Mouse (Mus musculus): ENCODE data around the gene Gm7137. TPM values are rescaled to one million over a fixed set of nuclear protein-coding genes. Genes with fewer than 3 reads are reported as not detected.

Gm7137 gene
- polyA plus RNA-seq (2012; rRNA removed): not detected in 2 replicates

DNA sequence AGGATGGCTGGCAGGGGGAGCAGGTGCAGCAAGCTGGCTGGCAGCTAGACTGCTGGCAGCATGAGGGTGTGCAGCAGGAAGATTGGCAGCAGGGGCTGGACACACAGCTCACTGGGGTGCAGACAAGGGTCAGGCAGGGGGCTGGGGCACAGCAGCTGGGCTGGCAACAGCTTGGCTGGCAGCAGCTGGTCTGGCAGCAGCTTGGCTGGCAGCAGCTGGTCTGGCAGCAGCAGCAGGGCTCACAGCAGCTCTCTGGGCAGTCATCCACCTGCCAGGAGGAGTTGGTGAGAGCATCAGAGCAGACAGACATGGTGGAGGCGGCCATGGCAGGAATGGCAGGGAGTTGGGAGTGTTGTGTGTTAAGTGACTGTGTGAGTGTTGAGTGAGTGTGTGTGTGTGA lies at the start of gene Gm7137:
Gene Gm7137 (minus strand): TSS at position 325 of the 400 bp plus-strand sequence.

GRCm38 (mm10) chr10:77835647-77836046 lies 47.6 kb upstream of the Gm7137 start, which contains the start of gene Krtap10-10:
TSS of gene Krtap10-10 (plus strand) at chr10:77835947.

GRCm38 (mm10) chr10:77826951-77827350 lies 39.0 kb upstream of the Gm7137 start, which contains the start of gene Krtap10-4:
TSS of gene Krtap10-4 (minus strand) at chr10:77827095.

GRCm38 (mm10) chr10:77814382-77814781 lies 26.4 kb upstream of the Gm7137 start, which contains the start of gene Gm2696:
TSS of gene Gm2696 (plus strand) at chr10:77814682.

DNA sequence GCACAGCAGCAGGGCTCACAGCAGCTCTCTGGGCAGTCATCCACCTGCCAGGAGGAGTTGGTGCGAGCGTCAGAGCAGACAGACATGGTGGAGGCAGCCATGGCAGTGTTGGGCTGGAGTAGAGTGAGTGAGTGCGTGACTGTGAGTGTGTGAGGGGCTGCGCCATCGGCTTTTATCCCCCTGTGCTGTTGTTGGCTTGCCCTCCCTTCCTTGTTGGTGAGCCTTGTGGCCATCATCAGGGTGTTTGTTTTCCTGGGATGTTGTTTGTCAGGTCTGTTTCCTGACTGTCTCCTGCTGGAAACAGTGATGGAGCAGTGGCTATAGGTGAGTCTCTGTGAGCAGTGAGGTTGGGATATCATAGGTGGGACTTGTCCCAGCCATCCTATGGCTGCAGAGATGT lies 23.7 kb upstream of the Gm7137 start, which contains the start of gene Gm9507:
Gene Gm9507 (minus strand): TSS at position 101 of the 400 bp plus-strand sequence.

DNA sequence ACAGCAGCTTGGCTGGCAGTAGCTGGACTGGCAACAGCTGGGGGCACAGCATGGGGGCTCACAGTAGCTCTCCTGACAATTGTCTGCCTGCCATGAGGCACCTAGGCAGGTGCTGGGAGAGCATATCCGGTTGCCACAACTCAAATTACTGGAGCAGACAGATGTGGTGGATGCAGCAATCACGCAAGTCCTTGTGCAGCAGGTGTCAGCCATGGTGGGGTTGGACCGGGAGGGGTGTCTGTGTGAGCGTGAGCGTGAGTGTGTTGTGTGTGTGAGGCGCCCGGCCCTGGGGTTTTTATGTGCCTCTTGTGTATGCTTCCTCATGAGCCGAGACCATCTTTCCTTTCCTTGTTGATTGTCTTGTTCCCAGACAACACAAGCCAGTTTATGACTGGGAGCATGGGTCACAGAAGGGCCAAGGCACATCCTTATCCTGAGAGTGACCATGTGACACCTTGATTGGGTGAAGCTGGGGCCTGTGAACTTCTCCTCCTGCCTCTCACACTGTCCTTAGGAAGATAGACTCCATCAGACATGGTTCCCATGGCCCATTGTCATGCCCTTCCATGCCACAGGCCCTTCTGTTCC lies 11.0 kb upstream of the Gm7137 start, which contains the start of gene Gm19668:
Gene Gm19668 (minus strand): TSS at position 213 of the 588 bp plus-strand sequence.

GRCm38 (mm10) chr10:77794976-77795375 lies 7.0 kb upstream of the Gm7137 start, which contains the start of gene Gm9639:
TSS of gene Gm9639 (minus strand) at chr10:77795076.

GRCm38 (mm10) chr10:77782442-77782841 lies 5.6 kb downstream of the Gm7137 start, which contains the start of gene Gm3250:
TSS of gene Gm3250 (minus strand) at chr10:77782542.

GRCm38 (mm10) chr10:77776844-77777243 lies 11.2 kb downstream of the Gm7137 start, which contains the start of gene Gm7138:
TSS of gene Gm7138 (minus strand) at chr10:77776944.

GRCm38 (mm10) chr10:77771225-77771624 lies 16.8 kb downstream of the Gm7137 start, which contains the start of gene Gm3238:
TSS of gene Gm3238 (minus strand) at chr10:77771325.

GRCm38 (mm10) chr10:77759582-77759981 lies 28.4 kb downstream of the Gm7137 start, which contains the start of gene Gm3233:
TSS of gene Gm3233 (minus strand) at chr10:77759682.

GRCm38 (mm10) chr10:77751254-77751653 lies 36.7 kb downstream of the Gm7137 start, which contains the start of gene Gm9736:
TSS of gene Gm9736 (minus strand) at chr10:77751354.

DNA sequence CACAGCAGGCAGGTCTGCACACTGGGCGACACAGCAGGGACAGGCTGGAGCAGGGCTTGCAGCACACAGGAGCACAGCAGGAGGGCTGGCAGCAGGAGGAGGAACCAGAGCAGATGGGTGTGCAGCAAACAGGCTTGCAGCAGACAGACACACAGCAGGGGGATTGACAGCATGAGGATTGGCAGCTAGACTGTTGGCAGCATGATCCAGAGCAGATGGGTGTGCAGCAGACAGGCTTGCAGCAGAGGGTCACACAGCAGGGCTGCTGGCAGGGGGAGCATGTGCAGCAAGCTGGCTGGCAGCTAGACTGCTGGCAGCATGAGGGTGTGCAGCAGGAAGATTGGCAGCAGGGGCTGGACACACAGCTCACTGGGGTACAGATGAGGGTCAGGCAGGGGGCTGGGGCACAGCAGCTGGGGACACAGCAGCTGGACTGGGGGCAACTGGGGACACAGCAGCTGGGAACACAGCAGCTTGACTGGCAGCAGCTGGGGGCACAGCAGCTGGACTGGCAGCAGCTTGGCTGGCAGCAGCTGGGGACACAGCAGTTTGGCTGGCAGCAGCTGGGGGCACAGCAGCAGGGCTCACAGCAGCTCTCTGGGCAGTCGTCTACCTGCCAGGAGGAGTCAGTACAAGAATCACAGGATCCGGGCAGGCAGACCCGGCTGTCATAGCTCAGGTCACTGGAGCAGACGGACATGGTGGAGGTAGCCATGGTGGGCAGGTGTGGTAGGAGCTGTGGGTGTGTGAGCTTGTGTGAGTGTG lies 45.9 kb downstream of the Gm7137 start, which contains the start of gene Gm18596:
Gene Gm18596 (minus strand): TSS at position 715 of the 765 bp plus-strand sequence.

Other genes with a start within 250 kb of the Gm7137 start
- gene Pttg1ip, start 206.5 kb downstream of the Gm7137 start, polyA plus RNA-seq (2012; rRNA removed): 68.2 and 79.0 TPM in 2 replicates
- gene Sumo3, start 182.1 kb downstream of the Gm7137 start, polyA plus RNA-seq (2012; rRNA removed): 396 and 401 TPM in 2 replicates
- gene Gm49325, start 182.0 kb downstream of the Gm7137 start, polyA plus RNA-seq (2012; rRNA removed): 97.1 and 120 TPM in 2 replicates
- gene Ube2g2, start 165.9 kb downstream of the Gm7137 start, polyA plus RNA-seq (2012; rRNA removed): 63.3 and 68.8 TPM in 2 replicates
- 0.48 and 1.0 TPM in 2 replicates for gene Tspear, start 101.6 kb downstream of the Gm7137 start, polyA plus RNA-seq (2012; rRNA removed)
- not detected in 2 replicates for gene Gm19402, start 97.4 kb downstream of the Gm7137 start, polyA plus RNA-seq (2012; rRNA removed)
- gene Gm9508, start 91.0 kb downstream of the Gm7137 start, polyA plus RNA-seq (2012; rRNA removed): not detected in 2 replicates
- not detected in 2 replicates for gene Gm10272, start 81.6 kb downstream of the Gm7137 start, polyA plus RNA-seq (2012; rRNA removed)
- gene Gm10024, start 76.7 kb downstream of the Gm7137 start, polyA plus RNA-seq (2012; rRNA removed): not detected in 2 replicates
- gene Gm10142, start 72.4 kb downstream of the Gm7137 start, polyA plus RNA-seq (2012; rRNA removed): not detected in 2 replicates
- not detected in 2 replicates for gene Krtap12-1, start 67.6 kb downstream of the Gm7137 start, polyA plus RNA-seq (2012; rRNA removed)
- not detected in 2 replicates for gene Gm10100, start 61.7 kb downstream of the Gm7137 start, polyA plus RNA-seq (2012; rRNA removed)
- gene Gm18596, start 45.6 kb downstream of the Gm7137 start, polyA plus RNA-seq (2012; rRNA removed): not detected in 2 replicates
- gene Gm9736, start 36.8 kb downstream of the Gm7137 start, polyA plus RNA-seq (2012; rRNA removed): not detected in 2 replicates
- gene Gm3233, start 28.5 kb downstream of the Gm7137 start, polyA plus RNA-seq (2012; rRNA removed): not detected in 2 replicates
- not detected in 2 replicates for gene Gm3238, start 16.9 kb downstream of the Gm7137 start, polyA plus RNA-seq (2012; rRNA removed)
- not detected in 2 replicates for gene Gm7138, start 11.3 kb downstream of the Gm7137 start, polyA plus RNA-seq (2012; rRNA removed)
- not detected in 2 replicates for gene Gm3250, start 5.7 kb downstream of the Gm7137 start, polyA plus RNA-seq (2012; rRNA removed)
- not detected in 2 replicates for gene Gm9639, start 6.9 kb upstream of the Gm7137 start, polyA plus RNA-seq (2012; rRNA removed)
- not detected in 2 replicates for gene Gm19668, start 10.9 kb upstream of the Gm7137 start, polyA plus RNA-seq (2012; rRNA removed)
- gene Gm9507, start 23.6 kb upstream of the Gm7137 start, polyA plus RNA-seq (2012; rRNA removed): not detected in 2 replicates
- gene Gm2696, start 26.5 kb upstream of the Gm7137 start, polyA plus RNA-seq (2012; rRNA removed): not detected in 2 replicates
- not detected in 2 replicates for gene Krtap10-4, start 38.9 kb upstream of the Gm7137 start, polyA plus RNA-seq (2012; rRNA removed)
- not detected in 2 replicates for gene Krtap10-10, start 47.7 kb upstream of the Gm7137 start, polyA plus RNA-seq (2012; rRNA removed)
- not detected in 2 replicates for gene Gm36176, start 58.6 kb upstream of the Gm7137 start, polyA plus RNA-seq (2012; rRNA removed)
- not detected in 2 replicates for gene Gm10318, start 64.7 kb upstream of the Gm7137 start, polyA plus RNA-seq (2012; rRNA removed)
- gene Gm3285, start 73.8 kb upstream of the Gm7137 start, polyA plus RNA-seq (2012; rRNA removed): not detected in 2 replicates
- 7.8 and 8.8 TPM in 2 replicates for gene Lrrc3, start 114.3 kb upstream of the Gm7137 start, polyA plus RNA-seq (2012; rRNA removed)
- gene Trpm2, start 182.4 kb upstream of the Gm7137 start, polyA plus RNA-seq (2012; rRNA removed): 5.5 and 5.7 TPM in 2 replicates
- 56.4 and 61.4 TPM in 2 replicates for gene 1810043G02Rik, start 190.3 kb upstream of the Gm7137 start, polyA plus RNA-seq (2012; rRNA removed)
- 127 and 130 TPM in 2 replicates for gene Pfkl, start 221.9 kb upstream of the Gm7137 start, polyA plus RNA-seq (2012; rRNA removed)